Mouse (Mus musculus): ENCODE data around the gene Olfr572. TPM values are rescaled to one million over a fixed set of nuclear protein-coding genes. Genes with fewer than 3 reads are reported as not detected.
A peak's percentile ranks its signal among the peaks of the same experiment; 100 is the strongest.

Gene Olfr572
- not detected in 2 replicates for polyA plus RNA-seq (2015; fragmentation: Nextera tagmentation; extraction: Ambion mirVana)

DNA sequence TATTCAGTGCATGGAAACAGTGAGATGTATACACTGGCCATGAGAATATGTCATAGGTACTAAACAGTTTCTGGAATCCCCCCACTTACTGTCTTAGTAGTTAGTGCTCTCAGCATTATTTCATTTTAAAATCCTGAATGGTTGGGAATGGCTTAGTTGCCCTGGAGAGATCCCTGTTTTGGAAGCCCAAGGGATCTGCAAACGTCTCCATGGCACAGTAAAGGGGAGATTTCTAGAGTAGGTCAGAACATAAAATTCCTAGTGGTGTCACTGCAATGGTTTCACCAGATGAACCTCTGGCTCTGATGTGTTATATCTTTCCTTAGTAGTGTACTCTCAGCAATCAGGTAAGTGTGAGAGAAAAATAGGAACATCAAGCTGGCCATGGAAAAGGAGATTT lies at the start of gene Olfr572:
TSS of gene Olfr572 (plus strand) at position 301 of the 400 bp plus-strand sequence.
- no peak within 1 kb of the TSS for H3K9ac ChIP-seq
- H3K4me3 ChIP-seq, result no peak within 1 kb of the TSS
- H3K27me3 ChIP-seq, result no peaks in the 10 kb centered on the region
- no peaks in the 10 kb centered on the region for H3K9me3 ChIP-seq (replicated peaks)
- WGBS, result 50% methylated on average over 1 of the region's 1 CpGs
- no peaks in the 10 kb centered on the region for H3K36me3 ChIP-seq
- no peak within 1 kb of the TSS for H3K4me2 ChIP-seq
- no peak for ATAC-seq (replicated peaks; ENCODE audit: insufficient number of reproducible peaks, insufficient read depth, low FRiP score, low read depth)
- no peak within 1 kb of the TSS for H3K27ac ChIP-seq
- H3K4me1 ChIP-seq (replicated peaks), result no peaks in the 10 kb centered on the region

DNA sequence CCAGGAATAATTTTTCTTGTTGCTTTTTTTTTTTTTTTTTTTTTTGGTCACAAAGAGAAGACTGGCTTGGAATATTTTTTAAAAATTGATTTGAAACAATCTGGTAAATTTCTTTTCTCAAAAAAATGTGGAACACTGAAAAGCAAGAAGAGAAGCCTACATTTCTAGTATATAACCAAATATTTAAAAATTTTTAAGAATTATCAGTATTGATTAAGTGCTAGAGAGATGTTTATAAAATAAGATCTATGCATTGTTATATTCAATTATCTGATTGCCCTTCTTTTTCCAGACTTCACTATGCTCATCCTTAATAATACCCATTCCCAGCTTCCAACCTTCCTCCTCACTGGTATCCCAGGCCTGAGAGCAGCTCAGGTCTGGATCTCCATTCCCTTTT lies 47.4 kb upstream of the Olfr572 start, which contains the start of gene Olfr568:
TSS of gene Olfr568 (plus strand) at position 301 of the 400 bp plus-strand sequence.
- no peak within 1 kb of the TSS for H3K4me2 ChIP-seq
- no peaks in the 10 kb centered on the region for H3K4me1 ChIP-seq (replicated peaks)
- ATAC-seq (replicated peaks; ENCODE audit: insufficient number of reproducible peaks, insufficient read depth, low FRiP score, low read depth), result no peak
- H3K27ac ChIP-seq, result no peak within 1 kb of the TSS
- no peaks in the 10 kb centered on the region for H3K36me3 ChIP-seq
- H3K9me3 ChIP-seq (replicated peaks), result no peaks in the 10 kb centered on the region
- H3K4me3 ChIP-seq, result no peak within 1 kb of the TSS
- no peak within 1 kb of the TSS for H3K9ac ChIP-seq
- no peaks in the 10 kb centered on the region for H3K27me3 ChIP-seq

GRCm38 (mm10) chr7:102890782-102891181 lies 33.4 kb upstream of the Olfr572 start, which contains the start of gene Olfr569:
Gene Olfr569, minus strand, starts transcription at chr7:102890882.
- no peaks in the 10 kb centered on the region for H3K36me3 ChIP-seq
- no peak within 1 kb of the TSS for H3K27ac ChIP-seq
- H3K27me3 ChIP-seq, result no peaks in the 10 kb centered on the region
- WGBS, result 64% methylated on average over 3 of the region's 3 CpGs
- H3K4me1 ChIP-seq (replicated peaks), result no peaks in the 10 kb centered on the region
- ATAC-seq (replicated peaks; ENCODE audit: insufficient number of reproducible peaks, insufficient read depth, low FRiP score, low read depth), result no peak
- no peak within 1 kb of the TSS for H3K4me3 ChIP-seq
- H3K4me2 ChIP-seq, result no peak within 1 kb of the TSS
- H3K9me3 ChIP-seq (replicated peaks), result no peaks in the 10 kb centered on the region
- no peak within 1 kb of the TSS for H3K9ac ChIP-seq

DNA sequence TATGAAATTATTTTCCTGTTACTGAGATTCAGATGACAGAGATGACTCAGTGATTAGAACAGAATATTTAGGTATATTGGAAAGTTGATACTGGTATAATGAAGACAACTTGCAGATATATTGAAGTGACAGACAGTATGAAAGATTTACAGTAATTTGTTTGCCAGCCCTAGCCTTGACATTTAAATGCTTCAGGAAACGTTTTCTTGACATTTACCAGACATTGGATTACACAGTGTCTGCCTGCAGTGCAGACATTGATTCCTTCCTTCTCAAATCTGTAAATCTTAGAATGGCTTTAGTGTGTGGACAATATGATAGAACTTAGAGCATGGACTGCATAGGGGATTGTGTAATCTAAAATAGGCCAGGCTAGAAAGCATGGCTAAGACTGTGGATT lies 8.9 kb upstream of the Olfr572 start:
- H3K27ac ChIP-seq, result no peak overlapping the region
- no peaks in the 10 kb centered on the region for H3K27me3 ChIP-seq
- no peak for ATAC-seq (replicated peaks; ENCODE audit: insufficient number of reproducible peaks, insufficient read depth, low FRiP score, low read depth)
- H3K4me3 ChIP-seq, result no peak overlapping the region
- no peak overlapping the region for H3K9ac ChIP-seq
- H3K4me1 ChIP-seq (replicated peaks), result peaks cover 3% of the 10 kb centered on the region; the same call in 1 of the 2 replicates
- WGBS, result 11% methylated on average over 1 of the region's 1 CpGs
- no peaks in the 10 kb centered on the region for H3K9me3 ChIP-seq (replicated peaks)
- H3K36me3 ChIP-seq, result no peaks in the 10 kb centered on the region
- no peak overlapping the region for H3K4me2 ChIP-seq

GRCm38 (mm10) chr7:102916405-102916804 lies 7.8 kb upstream of the Olfr572 start:
- H3K27ac ChIP-seq, result no peak overlapping the region
- H3K36me3 ChIP-seq, result no peaks in the 10 kb centered on the region
- H3K27me3 ChIP-seq, result no peaks in the 10 kb centered on the region
- H3K4me2 ChIP-seq, result no peak overlapping the region
- 41% methylated on average over 5 of the region's 5 CpGs for WGBS
- H3K9ac ChIP-seq, result no peak overlapping the region
- ATAC-seq (replicated peaks; ENCODE audit: insufficient number of reproducible peaks, insufficient read depth, low FRiP score, low read depth), result peak; percentile 50; the same call in 1 of the 2 replicates
- H3K4me3 ChIP-seq, result no peak overlapping the region
- peaks cover 3% of the 10 kb centered on the region; the same call in 1 of the 2 replicates for H3K4me1 ChIP-seq (replicated peaks)
- no peaks in the 10 kb centered on the region for H3K9me3 ChIP-seq (replicated peaks)

GRCm38 (mm10) chr7:102917032-102917875 lies 7.0 kb upstream of the Olfr572 start, which contains the start of gene Olfr571:
Gene Olfr571, minus strand, starts transcription at chr7:102917536.
- H3K4me1 ChIP-seq (replicated peaks), result peaks cover 3% of the 10 kb centered on the region; the same call in 1 of the 2 replicates
- 63% methylated on average over 4 of the region's 4 CpGs for WGBS
- H3K9ac ChIP-seq, result no peak within 1 kb of the TSS
- no peaks in the 10 kb centered on the region for H3K27me3 ChIP-seq
- no peak for ATAC-seq (replicated peaks; ENCODE audit: insufficient number of reproducible peaks, insufficient read depth, low FRiP score, low read depth)
- H3K9me3 ChIP-seq (replicated peaks), result no peaks in the 10 kb centered on the region
- no peaks in the 10 kb centered on the region for H3K36me3 ChIP-seq
- H3K4me3 ChIP-seq, result no peak within 1 kb of the TSS
- no peak within 1 kb of the TSS for H3K27ac ChIP-seq
- no peak within 1 kb of the TSS for H3K4me2 ChIP-seq

DNA sequence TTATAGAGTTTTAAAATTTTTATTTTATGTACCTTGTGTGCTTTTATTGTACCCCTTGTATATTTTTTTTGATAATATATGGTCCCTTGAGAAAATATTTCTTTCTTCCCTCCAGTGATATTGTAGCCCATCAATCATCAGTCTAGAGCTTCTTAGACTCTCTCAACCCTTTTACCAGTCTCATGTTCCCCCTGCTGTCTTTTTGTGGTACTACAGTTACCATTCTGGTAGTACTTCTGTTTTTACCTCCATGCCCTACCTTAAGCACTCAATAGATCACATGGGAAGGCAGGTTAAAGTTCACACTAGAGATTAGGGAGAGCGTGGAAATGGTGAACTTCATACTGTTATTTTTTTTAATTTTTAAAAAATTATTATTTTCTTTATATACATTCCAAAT lies 4.6 kb upstream of the Olfr572 start:
- ATAC-seq (replicated peaks; ENCODE audit: insufficient number of reproducible peaks, insufficient read depth, low FRiP score, low read depth), result no peak
- Histone ChIP-seq H3K4me1 (replicated peaks) (peaks cover 3% of the 10 kb centered on the region; the same call in 1 of the 2 replicates), H3K4me2 (no peak overlapping the region), H3K9ac (no peak overlapping the region), H3K9me3 (replicated peaks) (no peaks in the 10 kb centered on the region), H3K36me3 (no peaks in the 10 kb centered on the region), H3K4me3 (no peak overlapping the region), H3K27me3 (no peaks in the 10 kb centered on the region), H3K27ac (no peak overlapping the region)
- 9% methylated on average over 1 of the region's 1 CpGs for WGBS

DNA sequence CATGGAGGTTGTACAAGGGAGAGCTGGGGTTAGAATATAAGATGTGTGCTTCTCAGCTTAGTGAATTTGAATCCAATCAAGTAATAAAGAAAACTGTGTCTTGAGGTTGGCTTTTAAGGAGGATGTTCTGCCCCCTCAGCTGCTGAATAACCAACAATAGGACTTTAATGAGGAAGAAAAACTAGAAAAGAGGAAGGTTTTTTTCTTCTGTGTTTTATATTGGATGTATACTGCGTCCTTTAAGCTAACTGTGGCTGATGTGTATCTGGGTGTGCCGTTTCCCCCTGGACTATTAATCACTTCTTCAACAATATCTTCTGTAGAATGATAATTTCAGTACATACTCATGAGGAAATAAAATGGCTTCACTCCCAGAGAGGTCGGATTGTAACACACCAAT lies 2.9 kb downstream of the Olfr572 start:
- H3K27ac ChIP-seq, result no peak overlapping the region
- H3K4me3 ChIP-seq, result no peak overlapping the region
- H3K36me3 ChIP-seq, result no peaks in the 10 kb centered on the region
- 70% methylated on average over 3 of the region's 3 CpGs for WGBS
- no peaks in the 10 kb centered on the region for H3K9me3 ChIP-seq (replicated peaks)
- ATAC-seq (replicated peaks; ENCODE audit: insufficient number of reproducible peaks, insufficient read depth, low FRiP score, low read depth), result no peak
- H3K4me2 ChIP-seq, result no peak overlapping the region
- no peaks in the 10 kb centered on the region for H3K27me3 ChIP-seq
- no peaks in the 10 kb centered on the region for H3K4me1 ChIP-seq (replicated peaks)
- H3K9ac ChIP-seq, result no peak overlapping the region

DNA sequence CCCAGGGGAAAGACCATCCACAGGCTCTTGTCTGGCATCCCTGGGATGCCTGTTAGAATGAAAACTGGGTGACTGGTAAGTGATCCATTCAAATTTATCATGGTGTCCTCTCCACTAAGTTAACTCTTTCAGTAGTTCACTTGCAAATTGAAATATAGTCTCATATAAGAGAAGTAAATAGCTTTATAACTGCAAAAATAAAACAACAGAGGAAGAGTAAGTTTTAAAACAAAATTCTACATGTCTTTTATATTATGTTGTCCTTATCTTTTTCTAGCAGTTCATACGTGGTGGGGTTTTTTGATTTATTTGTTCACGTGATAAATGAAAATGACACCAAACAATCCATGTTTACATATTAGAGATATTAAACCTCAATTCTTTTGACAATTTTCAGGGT lies 18.3 kb downstream of the Olfr572 start, which contains the start of gene Olfr573-ps1:
TSS of gene Olfr573-ps1 (minus strand) at position 101 of the 400 bp plus-strand sequence.
- 78% methylated on average over 2 of the region's 2 CpGs for WGBS
- no peaks in the 10 kb centered on the region for H3K27me3 ChIP-seq
- ATAC-seq (replicated peaks; ENCODE audit: insufficient number of reproducible peaks, insufficient read depth, low FRiP score, low read depth), result no peak

DNA sequence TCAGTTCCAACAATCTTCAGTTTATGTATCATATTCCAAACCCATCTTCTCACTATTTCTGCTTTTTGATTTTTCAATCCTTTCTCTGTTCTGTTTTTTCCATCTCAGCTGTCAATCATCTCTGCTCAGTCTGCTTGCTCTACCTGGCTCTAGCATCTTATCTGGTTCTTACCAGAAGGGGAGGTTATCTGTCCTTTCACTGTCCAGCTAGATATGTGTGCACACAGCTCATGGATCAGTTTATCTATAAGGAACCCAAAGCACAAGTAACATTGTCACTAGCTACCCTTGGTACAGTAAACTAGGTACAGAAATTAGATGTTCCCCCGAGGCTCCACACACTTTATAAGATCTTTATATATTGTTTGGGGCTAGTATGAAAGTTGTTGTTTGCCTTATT lies 19.2 kb downstream of the Olfr572 start:
- Histone ChIP-seq H3K9ac (no peak overlapping the region), H3K27me3 (no peaks in the 10 kb centered on the region), H3K4me2 (no peak overlapping the region), H3K4me3 (no peak overlapping the region), H3K27ac (no peak overlapping the region), H3K9me3 (replicated peaks) (no peaks in the 10 kb centered on the region), H3K4me1 (replicated peaks) (no peaks in the 10 kb centered on the region), H3K36me3 (no peaks in the 10 kb centered on the region)
- WGBS, result 71% methylated on average over 1 of the region's 1 CpGs
- no peak for ATAC-seq (replicated peaks; ENCODE audit: insufficient number of reproducible peaks, insufficient read depth, low FRiP score, low read depth)

More for the DNA sequence above, 18.3 kb downstream of the Olfr572 start, which contains the start of gene Olfr573-ps1:
- Histone ChIP-seq H3K9ac (no peak within 1 kb of the TSS), H3K4me3 (no peak within 1 kb of the TSS), H3K4me1 (replicated peaks) (no peaks in the 10 kb centered on the region), H3K9me3 (replicated peaks) (no peaks in the 10 kb centered on the region), H3K4me2 (no peak within 1 kb of the TSS), H3K27ac (no peak within 1 kb of the TSS), H3K36me3 (no peaks in the 10 kb centered on the region)

DNA sequence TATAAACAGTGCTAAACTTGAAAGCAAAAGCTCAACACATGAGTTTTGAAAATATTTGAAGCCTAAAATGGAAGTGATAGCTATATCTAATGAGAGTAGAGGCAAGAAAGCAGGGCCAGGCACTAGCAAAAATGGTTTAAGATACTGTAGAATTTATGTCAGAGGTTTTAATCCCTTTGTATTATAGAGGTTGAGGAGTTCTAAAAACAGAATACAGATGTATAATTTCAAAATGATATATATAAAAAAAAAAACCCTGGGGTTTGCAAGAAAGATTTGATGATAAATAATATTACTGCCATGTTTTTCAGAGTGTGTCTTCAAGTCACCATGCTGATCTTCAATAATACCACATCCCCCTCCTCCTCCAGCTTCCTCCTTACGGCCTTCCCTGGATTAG lies 24.0 kb downstream of the Olfr572 start, which contains the start of gene Olfr574:
TSS of gene Olfr574 (plus strand) at position 301 of the 400 bp plus-strand sequence.
- H3K27me3 ChIP-seq, result no peaks in the 10 kb centered on the region
- no peak within 1 kb of the TSS for H3K4me2 ChIP-seq
- no peaks in the 10 kb centered on the region for H3K9me3 ChIP-seq (replicated peaks)
- H3K9ac ChIP-seq, result no peak within 1 kb of the TSS
- H3K4me3 ChIP-seq, result no peak within 1 kb of the TSS
- WGBS, result 76% methylated on average over 1 of the region's 1 CpGs
- no peaks in the 10 kb centered on the region for H3K4me1 ChIP-seq (replicated peaks)
- no peak for ATAC-seq (replicated peaks; ENCODE audit: insufficient number of reproducible peaks, insufficient read depth, low FRiP score, low read depth)
- H3K27ac ChIP-seq, result no peak within 1 kb of the TSS
- H3K36me3 ChIP-seq, result no peaks in the 10 kb centered on the region

Measured in heart, embryonic 15.5 days (tissue).